Mouse (Mus musculus): ENCODE results near the gene Cacna2d4. TPM values are rescaled to one million over a fixed set of nuclear protein-coding genes. Genes with fewer than 3 reads are reported as not detected.
A peak's percentile ranks its signal among the peaks of the same experiment; 100 is the strongest.

Cacna2d4 gene
- polyA plus RNA-seq, 1 experiment from 2014 or later = 0.04 TPM

DNA sequence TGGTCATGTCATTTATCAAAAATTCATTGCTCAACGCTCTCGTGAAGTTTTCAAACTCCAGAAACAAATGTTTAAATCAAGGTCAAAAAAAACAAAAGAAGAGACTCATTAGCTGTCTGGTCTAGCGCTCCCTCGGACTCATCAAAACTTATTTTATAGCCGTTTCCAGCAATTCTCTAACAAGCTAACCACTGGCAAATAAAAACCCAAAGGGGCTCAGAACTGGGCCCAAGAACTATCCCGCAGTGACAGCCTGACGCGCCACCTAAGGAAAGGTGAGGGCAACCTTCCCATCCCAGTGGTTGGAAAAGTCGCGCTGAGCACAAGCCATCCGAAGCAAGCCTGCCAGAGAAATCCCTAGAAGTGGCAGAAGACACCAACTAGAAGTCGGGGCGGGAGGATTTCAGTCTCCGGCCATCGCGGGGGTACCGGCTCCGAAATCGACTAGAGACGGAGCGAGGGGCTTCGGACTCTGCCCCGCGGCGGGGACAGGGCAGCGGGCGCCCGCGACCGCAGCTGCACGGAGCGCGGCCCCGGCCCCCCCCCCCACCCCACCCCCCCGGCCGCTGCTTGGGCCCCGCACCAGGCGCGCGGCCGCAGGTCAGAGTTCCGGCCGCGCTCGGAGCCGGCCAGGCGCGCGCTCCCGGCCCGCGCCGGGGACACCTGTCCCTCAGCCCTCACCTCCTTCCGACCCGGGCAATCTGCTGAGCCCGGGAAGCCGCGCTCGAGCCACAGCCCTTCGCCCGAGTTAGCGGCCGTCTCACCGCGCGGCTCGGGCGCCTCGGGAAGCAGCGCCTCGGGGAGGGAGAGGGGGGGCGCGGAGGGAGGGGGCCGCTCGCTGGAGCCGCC lies 151.7 kb downstream of the Cacna2d4 start:
- H3K4me1 ChIP-seq = peaks cover 19% of the 10 kb centered on the region
- WGBS = under 1% methylated on average over 60 of the region's 76 CpGs
- peak overlapping the region; percentile 74 for H3K4me2 ChIP-seq (replicated peaks)
- H3K4me3 ChIP-seq = peak overlapping the region; percentile 88
- ATAC-seq (ENCODE audit: low FRiP score) = peak; percentile 92
- H3K27me3 ChIP-seq = no peaks in the 10 kb centered on the region
- H3K27ac ChIP-seq = peak overlapping the region; percentile 94
- H3K36me3 ChIP-seq = no peaks in the 10 kb centered on the region
- no peaks in the 10 kb centered on the region for H3K9me3 ChIP-seq (replicated peaks)
- H3K9ac ChIP-seq = peak overlapping the region; percentile 94

DNA sequence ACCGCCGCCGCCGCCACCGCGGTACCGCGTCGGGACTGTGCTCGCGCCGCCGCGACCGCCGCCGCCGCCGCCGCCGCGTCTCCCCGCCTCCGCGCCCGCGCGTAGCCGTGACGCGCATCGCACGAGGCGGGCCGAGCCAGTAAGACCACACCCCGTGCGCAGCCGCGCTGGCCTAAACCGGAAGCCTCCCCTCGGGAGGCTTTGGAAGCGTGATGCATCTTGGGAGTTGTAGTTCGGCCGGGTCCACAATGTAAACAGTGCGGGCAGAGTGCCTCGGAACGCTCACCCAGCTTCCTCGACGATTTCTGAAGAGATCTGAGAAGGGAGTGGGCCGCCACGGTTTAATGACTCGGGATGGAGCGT lies 152.3 kb downstream of the Cacna2d4 start:
- Histone ChIP-seq H3K4me1 (peaks cover 19% of the 10 kb centered on the region), H3K4me2 (replicated peaks) (peak overlapping the region; percentile 74), H3K4me3 (peak overlapping the region; percentile 88), H3K36me3 (no peaks in the 10 kb centered on the region), H3K9me3 (replicated peaks) (no peaks in the 10 kb centered on the region), H3K27me3 (no peaks in the 10 kb centered on the region), H3K9ac (peak overlapping the region; percentile 94), H3K27ac (peak overlapping the region; percentile 94)
- under 1% methylated on average over 53 of the region's 53 CpGs for WGBS
- peak; percentile 99 for ATAC-seq (ENCODE audit: low FRiP score)

DNA sequence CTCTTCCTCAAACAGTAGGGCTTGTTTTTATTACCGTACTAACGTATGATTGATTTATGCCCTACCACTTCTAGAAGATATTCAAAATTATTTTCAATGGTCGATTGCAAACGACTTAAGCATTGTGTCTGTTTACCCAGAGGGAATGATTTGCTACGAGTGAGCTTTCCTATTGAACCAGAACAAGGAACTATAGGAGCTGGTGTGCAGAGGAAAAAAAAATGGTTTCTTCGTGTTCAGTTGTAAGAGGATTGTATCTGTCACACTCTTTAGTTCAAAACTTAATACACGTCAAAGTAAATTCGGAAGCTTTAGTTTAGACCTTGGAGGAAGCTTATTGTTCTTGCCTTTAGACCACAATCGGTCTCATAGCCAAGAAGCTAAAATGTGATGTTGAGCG lies 152.8 kb downstream of the Cacna2d4 start:
- WGBS = 27% methylated on average over 10 of the region's 10 CpGs
- no peaks in the 10 kb centered on the region for H3K9me3 ChIP-seq (replicated peaks)
- H3K4me2 ChIP-seq (replicated peaks) = peak overlapping the region; percentile 74
- no peaks in the 10 kb centered on the region for H3K36me3 ChIP-seq
- peak; percentile 44; the same call in 1 of the 2 replicates for ATAC-seq (ENCODE audit: low FRiP score)
- H3K27me3 ChIP-seq = no peaks in the 10 kb centered on the region
- peak overlapping the region; percentile 88 for H3K4me3 ChIP-seq
- peaks cover 19% of the 10 kb centered on the region for H3K4me1 ChIP-seq
- peak overlapping the region; percentile 94 for H3K9ac ChIP-seq
- H3K27ac ChIP-seq = peak overlapping the region; percentile 94

DNA sequence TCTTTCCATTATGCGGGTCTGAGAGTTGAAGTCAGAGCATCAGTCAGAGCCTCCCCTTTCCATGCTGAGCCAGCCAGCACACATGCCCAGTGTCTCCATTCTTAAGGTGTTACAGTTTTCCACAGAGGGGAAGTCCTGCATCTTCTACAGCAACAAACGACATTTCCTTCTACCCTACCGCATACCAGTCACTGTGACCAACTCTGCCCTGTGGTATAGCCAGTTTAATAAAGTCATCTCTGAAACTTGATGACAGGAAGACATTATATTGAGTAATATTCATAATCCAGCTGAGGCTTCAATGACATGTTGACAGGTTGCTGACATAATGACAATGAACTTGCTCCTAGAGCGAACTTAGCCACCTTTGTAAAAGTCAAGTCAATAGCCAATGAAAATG lies 154.4 kb downstream of the Cacna2d4 start:
- WGBS = 88% methylated on average over 4 of the region's 4 CpGs
- H3K36me3 ChIP-seq = no peaks in the 10 kb centered on the region
- H3K4me3 ChIP-seq = no peak overlapping the region
- H3K4me2 ChIP-seq (replicated peaks) = no peak overlapping the region
- H3K9me3 ChIP-seq (replicated peaks) = no peaks in the 10 kb centered on the region
- peaks cover 19% of the 10 kb centered on the region for H3K4me1 ChIP-seq
- H3K27ac ChIP-seq = no peak overlapping the region
- no peak for ATAC-seq (ENCODE audit: low FRiP score)
- no peaks in the 10 kb centered on the region for H3K27me3 ChIP-seq
- no peak overlapping the region for H3K9ac ChIP-seq

DNA sequence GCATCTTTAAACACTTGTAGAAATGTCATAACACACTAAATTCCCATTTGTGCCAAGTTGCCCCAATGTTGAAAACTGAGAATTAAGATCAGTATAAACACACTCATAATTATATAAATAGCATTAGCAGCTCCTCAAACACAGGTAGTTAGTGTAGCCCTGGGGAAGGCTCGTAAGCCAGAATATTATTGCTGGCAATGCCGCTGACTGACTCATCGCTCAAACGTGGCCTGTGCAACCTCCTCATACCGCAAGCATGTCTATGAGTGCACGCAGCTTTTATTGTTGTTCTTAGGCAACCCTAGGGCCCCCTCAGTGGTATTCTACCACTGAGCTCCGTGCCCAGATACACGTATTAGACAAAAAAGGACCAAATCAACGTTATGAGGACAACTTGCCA lies 156.5 kb downstream of the Cacna2d4 start:
- ATAC-seq (ENCODE audit: low FRiP score) = no peak
- H3K4me2 ChIP-seq (replicated peaks) = no peak overlapping the region
- H3K27me3 ChIP-seq = no peaks in the 10 kb centered on the region
- WGBS = 89% methylated on average over 9 of the region's 9 CpGs
- peaks cover 6% of the 10 kb centered on the region; the same call in 1 of the 2 replicates for H3K4me1 ChIP-seq
- no peaks in the 10 kb centered on the region for H3K9me3 ChIP-seq (replicated peaks)
- no peak overlapping the region for H3K27ac ChIP-seq
- no peak overlapping the region for H3K4me3 ChIP-seq
- no peaks in the 10 kb centered on the region for H3K36me3 ChIP-seq
- H3K9ac ChIP-seq = no peak overlapping the region

DNA sequence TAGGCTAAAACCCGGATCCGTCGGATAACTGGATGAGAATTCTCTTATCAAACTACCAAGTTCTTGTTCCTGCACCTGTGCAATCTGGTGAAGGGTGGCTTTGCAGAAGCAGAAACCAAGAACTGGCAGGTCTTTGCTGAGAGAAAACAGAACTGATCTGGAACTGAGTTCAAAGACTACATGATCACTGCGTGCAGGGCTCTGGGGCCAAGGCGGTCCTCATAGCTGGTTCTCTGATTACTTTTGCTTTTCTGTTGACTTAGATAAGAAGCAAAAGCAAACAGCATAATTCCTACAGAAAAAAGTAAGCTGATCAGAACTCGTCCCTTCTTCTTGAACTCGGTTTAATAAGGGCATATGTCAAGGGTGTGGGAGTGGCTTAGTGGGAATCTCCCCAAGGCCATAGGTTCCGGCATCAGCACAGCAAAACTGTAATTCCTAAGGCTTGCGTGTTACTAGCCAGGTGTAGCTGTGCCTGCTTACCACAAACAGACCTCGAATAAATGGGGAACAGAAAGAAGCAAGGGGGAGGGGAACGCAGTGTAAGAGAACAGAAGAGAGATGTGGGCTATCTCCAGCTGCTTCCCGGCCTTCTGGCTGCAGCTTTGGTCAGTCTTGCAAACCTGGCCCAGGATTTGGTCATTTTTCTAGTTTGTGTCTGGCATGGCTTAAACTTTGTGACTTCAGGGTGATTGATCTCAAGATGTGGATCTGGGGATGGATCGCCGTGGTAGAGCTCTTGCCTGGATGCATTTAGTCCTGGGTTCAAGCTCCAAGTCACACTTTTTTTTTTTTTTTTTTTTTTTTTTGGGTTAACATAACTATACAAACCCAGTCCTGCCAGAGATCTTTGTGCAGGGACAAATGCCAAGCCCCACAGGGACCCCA lies 159.3 kb downstream of the Cacna2d4 start:
- H3K27ac ChIP-seq = no peak overlapping the region
- 86% methylated on average over 14 of the region's 14 CpGs for WGBS

DNA sequence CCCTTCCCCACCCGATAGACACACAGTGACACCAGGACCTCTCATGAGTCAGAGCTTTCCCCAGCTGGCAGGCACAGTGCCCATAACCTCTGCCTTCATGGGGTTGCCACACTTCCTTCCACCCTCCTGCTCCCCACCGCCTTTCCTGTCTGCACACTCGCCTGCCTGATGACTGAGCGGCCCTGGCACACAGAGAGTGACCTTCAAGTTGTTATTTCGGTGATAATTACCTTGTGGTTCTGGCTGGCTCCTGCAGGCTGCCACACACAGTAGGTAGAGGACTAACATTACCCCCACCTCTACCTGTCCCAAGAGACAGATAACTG lies 159.9 kb downstream of the Cacna2d4 start:
- H3K4me2 ChIP-seq (replicated peaks) = no peak overlapping the region
- WGBS = 67% methylated on average over 5 of the region's 5 CpGs
- H3K36me3 ChIP-seq = no peaks in the 10 kb centered on the region
- H3K4me3 ChIP-seq = no peak overlapping the region
- no peak overlapping the region for H3K9ac ChIP-seq
- H3K4me1 ChIP-seq = no peaks in the 10 kb centered on the region
- H3K27me3 ChIP-seq = no peaks in the 10 kb centered on the region
- no peak overlapping the region for H3K27ac ChIP-seq
- H3K9me3 ChIP-seq (replicated peaks) = no peaks in the 10 kb centered on the region
- no peak for ATAC-seq (ENCODE audit: low FRiP score)

More for the DNA sequence above, 159.3 kb downstream of the Cacna2d4 start:
- ATAC-seq (ENCODE audit: low FRiP score) = no peak
- H3K4me1 ChIP-seq = no peaks in the 10 kb centered on the region
- no peak overlapping the region for H3K4me3 ChIP-seq
- no peaks in the 10 kb centered on the region for H3K9me3 ChIP-seq (replicated peaks)
- H3K9ac ChIP-seq = no peak overlapping the region
- H3K4me2 ChIP-seq (replicated peaks) = no peak overlapping the region
- H3K27me3 ChIP-seq = no peaks in the 10 kb centered on the region
- H3K36me3 ChIP-seq = no peaks in the 10 kb centered on the region

DNA sequence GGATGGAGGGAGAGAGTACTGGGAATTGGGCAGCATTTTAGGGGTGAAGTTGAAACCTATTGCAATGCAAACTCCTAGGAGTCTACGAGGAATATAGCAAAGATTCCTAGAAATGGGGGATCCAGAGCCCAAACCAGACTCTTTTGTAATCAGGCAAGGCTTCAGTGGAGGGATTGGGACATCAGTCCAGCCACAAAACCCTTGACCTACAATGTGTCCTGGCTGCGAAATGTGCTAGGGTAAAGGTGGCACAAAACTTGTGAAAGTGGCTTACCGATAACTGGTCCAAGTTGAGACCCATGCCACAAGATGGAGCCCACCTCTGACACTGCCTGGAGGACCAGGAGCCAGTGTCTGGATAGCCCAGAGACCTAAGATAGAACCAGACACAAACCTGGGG lies 163.0 kb downstream of the Cacna2d4 start:
- Histone ChIP-seq H3K9ac (no peak overlapping the region), H3K27ac (no peak overlapping the region), H3K4me2 (replicated peaks) (no peak overlapping the region), H3K4me1 (no peaks in the 10 kb centered on the region), H3K4me3 (no peak overlapping the region), H3K36me3 (no peaks in the 10 kb centered on the region), H3K27me3 (no peaks in the 10 kb centered on the region), H3K9me3 (replicated peaks) (no peaks in the 10 kb centered on the region)
- 91% methylated on average over 3 of the region's 3 CpGs for WGBS
- ATAC-seq (ENCODE audit: low FRiP score) = no peak

DNA sequence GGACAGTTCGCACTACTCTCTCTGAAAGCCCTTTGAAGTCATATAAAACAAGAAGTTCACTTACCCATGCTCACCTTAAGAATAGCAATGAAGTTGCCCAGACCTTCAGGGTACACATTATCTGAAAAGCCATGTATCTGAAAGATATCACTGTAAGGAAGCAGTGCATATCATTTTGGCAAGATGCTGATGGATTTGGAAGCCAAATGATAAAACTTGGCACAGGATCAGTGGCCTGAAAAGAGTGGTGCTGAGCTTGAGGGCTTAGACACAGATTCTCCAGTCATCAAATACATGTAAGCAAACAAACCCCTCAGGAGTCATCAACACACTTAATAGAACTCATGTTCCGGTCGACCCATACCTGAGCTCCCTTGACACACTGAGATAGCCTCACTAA lies 164.3 kb downstream of the Cacna2d4 start:
- Histone ChIP-seq H3K4me2 (replicated peaks) (no peak overlapping the region), H3K27me3 (no peaks in the 10 kb centered on the region), H3K9me3 (replicated peaks) (no peaks in the 10 kb centered on the region), H3K4me3 (no peak overlapping the region), H3K4me1 (no peaks in the 10 kb centered on the region), H3K9ac (no peak overlapping the region), H3K36me3 (no peaks in the 10 kb centered on the region), H3K27ac (no peak overlapping the region)
- no peak for ATAC-seq (ENCODE audit: low FRiP score)
- 97% methylated on average over 3 of the region's 3 CpGs for WGBS

DNA sequence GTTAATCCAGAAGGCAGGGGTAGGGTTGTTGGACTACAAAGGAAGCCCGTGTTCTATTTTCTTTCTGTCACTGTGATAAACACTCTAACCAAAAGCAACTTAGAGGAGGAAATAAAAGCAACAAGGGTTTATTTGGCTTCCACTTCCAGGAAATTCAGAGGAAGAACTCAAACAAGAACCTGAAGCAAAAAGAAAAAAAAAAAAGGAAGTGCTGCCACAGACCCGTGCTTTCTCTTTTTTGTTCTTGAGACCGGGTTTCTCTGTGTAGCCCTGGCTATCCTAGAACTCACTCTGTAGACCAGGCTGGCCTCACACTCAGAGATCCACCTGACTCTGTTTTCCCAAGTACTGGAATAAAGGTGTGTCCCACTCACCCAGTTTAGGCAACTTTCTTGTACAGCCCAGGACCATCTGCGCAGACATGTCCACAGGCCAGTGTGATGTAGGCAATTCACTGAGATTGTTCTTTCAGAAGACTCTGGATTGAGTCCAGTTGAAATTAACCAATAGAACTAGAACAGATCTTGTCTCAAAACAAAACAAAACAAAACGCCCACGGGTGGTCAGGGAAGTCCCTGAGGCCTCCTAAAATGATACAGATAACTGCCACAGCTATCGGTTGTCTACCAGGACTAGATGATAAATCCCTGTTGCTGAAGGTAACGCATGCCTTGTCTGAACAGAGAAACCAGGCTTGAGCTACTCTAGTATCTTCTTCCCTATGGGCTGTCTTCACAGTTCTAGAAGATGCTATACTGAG lies 165.4 kb downstream of the Cacna2d4 start:
- H3K9ac ChIP-seq = no peak overlapping the region
- H3K4me3 ChIP-seq = no peak overlapping the region
- 93% methylated on average over 8 of the region's 8 CpGs for WGBS

More for the DNA sequence above, 165.4 kb downstream of the Cacna2d4 start:
- Histone ChIP-seq H3K27me3 (no peaks in the 10 kb centered on the region), H3K4me2 (replicated peaks) (no peak overlapping the region), H3K9me3 (replicated peaks) (no peaks in the 10 kb centered on the region), H3K36me3 (no peaks in the 10 kb centered on the region), H3K27ac (no peak overlapping the region), H3K4me1 (no peaks in the 10 kb centered on the region)
- ATAC-seq (ENCODE audit: low FRiP score) = no peak
